Mouse (Mus musculus) intestine, embryonic 14.5 days (tissue): Measurements from ENCODE around the gene Bcat1. TPM values are rescaled to one million over a fixed set of nuclear protein-coding genes. Genes with fewer than 3 reads are reported as not detected.

Source experiments
- ATAC-seq: fragments of 200-750 bp; cut with Nextera tagmentation; replicated peaks from 2 replicates; pipeline ENCODE4 v1.8.0; 2017; ENCODE audit warnings: low read depth, moderate number of reproducible peaks, moderate TSS enrichment, moderate library complexity; ENCODE audit not compliant: low FRiP score, low TSS enrichment
- DNase-seq: peaks from one replicate; pipeline ENCODE4 v3.0.0-alpha.2; 2018; ENCODE audit warnings: low spot score
- H3K27ac ChIP-seq: fragments of 300-500 bp; sonication (generic); 2 replicates; pipeline ENCODE4 v1.5.1; 2014; ENCODE audit warnings: low read depth, mild to moderate bottlenecking, control low read depth
- H3K27me3 ChIP-seq: fragments of 300-500 bp; sonication (generic); replicated peaks from 2 replicates; pipeline ENCODE4 v1.6.1; 2014; ENCODE audit warnings: low read length, control low read depth; ENCODE audit not compliant: control insufficient read depth, insufficient read depth
- H3K36me3 ChIP-seq: fragments of 300-500 bp; sonication (generic); 2 replicates; pipeline ENCODE4 v1.6.1; 2014; ENCODE audit warnings: low read length, control low read depth; ENCODE audit not compliant: control insufficient read depth, insufficient read depth
- H3K4me1 ChIP-seq: fragments of 300-500 bp; sonication (generic); replicated peaks from 2 replicates; pipeline ENCODE4 v1.6.1; 2014; ENCODE audit warnings: low read length, control low read depth, mixed read lengths; ENCODE audit not compliant: control insufficient read depth, insufficient read depth
- H3K4me2 ChIP-seq: fragments of 300-500 bp; sonication (generic); 2 replicates; pipeline ENCODE4 v1.6.1; 2014; ENCODE audit warnings: low read length
- H3K4me3 ChIP-seq: fragments of 300-500 bp; sonication (generic); 2 replicates; pipeline ENCODE4 v1.5.1; 2014; ENCODE audit warnings: low read depth, low read length, control low read depth, mixed read lengths
- H3K9ac ChIP-seq: fragments of 300-500 bp; sonication (generic); 2 replicates; pipeline ENCODE4 v1.6.1; 2014; ENCODE audit warnings: mild to moderate bottlenecking, low read length
- H3K9me3 ChIP-seq: fragments of 300-500 bp; sonication (generic); 2 replicates; pipeline ENCODE4 v1.6.1; 2016; ENCODE audit warnings: low read length, control low read depth; ENCODE audit not compliant: control insufficient read depth
- WGBS: fragments of 180-500 bp; shearing (Covaris S2); extraction: QIAGEN DNeasy Blood & Tissue Kit; methylation state at CpG from one replicate; pipeline ENCODE4 v1.1.7; 2014; 5-methylcytosine and 5-hydroxymethylcytosine counted together
- polyA plus RNA-seq: library from polyadenylated mRNA; unstranded; fragments of >200 nt; fragmentation: Nextera tagmentation; extraction: Ambion mirVana; gene quantifications from 2 replicates; pipeline ENCODE4 v1.2.1, GENCODE M21; 2014

Bcat1 gene
- polyA plus RNA-seq, 1 experiment from 2014 or later, result 9.1 TPM

DNA sequence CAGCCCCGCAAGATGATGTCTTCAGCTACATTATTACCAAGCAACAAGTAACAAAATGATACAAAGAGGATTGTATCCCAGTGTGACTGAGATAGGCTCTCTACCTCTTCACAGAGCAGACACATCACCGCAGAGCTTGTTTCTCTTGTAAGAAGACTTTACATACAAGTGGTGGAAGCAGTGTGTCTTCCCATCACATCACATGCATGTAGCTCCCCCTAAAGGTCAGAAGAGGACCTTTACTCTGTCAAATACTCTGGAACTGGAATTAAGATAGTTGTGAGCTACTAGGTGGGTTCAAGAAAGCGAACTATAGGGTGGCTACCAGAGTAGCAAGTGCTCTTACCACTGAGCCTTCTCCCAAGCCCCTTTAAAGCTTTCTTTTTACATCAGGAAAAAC, 78.8 kb downstream of the Bcat1 start:
- Histone ChIP-seq H3K9ac (no peak overlapping the region), H3K36me3 (no peaks in the 10 kb centered on the region), H3K9me3 (no peaks in the 10 kb centered on the region), H3K27ac (no peak overlapping the region), H3K4me2 (no peak overlapping the region), H3K4me3 (no peak overlapping the region), H3K4me1 (no peaks in the 10 kb centered on the region), H3K27me3 (no peaks in the 10 kb centered on the region)
- WGBS, result 77% methylated on average over 3 of the region's 3 CpGs
- no peak for ATAC-seq
- DNase-seq, result no peak

DNA sequence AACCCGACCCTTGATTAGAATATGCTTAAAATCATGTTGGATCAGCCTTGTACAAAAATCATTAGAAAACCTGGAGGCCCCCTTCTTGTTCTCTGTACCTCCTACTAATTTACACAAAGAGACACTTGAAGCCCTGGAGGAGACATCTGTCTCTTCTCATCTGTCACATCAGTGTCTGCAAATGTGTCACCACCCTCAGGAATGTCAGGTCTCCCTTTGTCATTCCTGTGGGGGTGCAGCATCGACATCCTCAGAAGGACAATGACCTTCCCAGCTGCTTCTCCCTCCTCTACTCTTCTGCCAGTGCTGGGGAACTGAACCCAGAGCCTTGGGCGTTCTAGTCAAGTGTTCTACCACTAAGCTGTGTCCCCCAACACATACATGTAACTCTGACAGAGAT, 83.9 kb downstream of the Bcat1 start:
- ATAC-seq (no peak), DNase-seq (no peak)
- Histone ChIP-seq H3K4me3 (no peak overlapping the region), H3K27ac (no peak overlapping the region), H3K9ac (no peak overlapping the region), H3K4me1 (no peaks in the 10 kb centered on the region), H3K27me3 (no peaks in the 10 kb centered on the region), H3K4me2 (no peak overlapping the region), H3K9me3 (no peaks in the 10 kb centered on the region), H3K36me3 (no peaks in the 10 kb centered on the region)
- 43% methylated on average over 3 of the region's 3 CpGs for WGBS

DNA sequence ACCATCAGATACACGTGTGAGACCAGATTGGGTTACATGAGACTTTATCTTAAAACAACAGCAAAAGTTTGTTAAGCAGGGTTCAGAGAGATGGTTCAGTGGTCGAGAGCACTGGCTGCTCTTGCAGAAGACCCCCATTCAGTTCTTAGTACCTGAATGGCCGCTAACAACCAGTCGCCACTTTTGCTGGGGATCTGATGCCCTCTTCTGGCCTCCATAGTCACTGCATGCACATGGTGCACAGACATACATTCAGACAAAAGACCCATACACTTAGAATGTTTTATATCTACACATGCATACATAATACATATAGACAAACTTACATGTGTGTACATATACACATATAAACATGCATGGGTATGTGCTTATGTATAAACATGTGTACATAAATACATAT, 86.8 kb downstream of the Bcat1 start:
- no peak overlapping the region for H3K27ac ChIP-seq
- H3K27me3 ChIP-seq, result no peaks in the 10 kb centered on the region
- no peak overlapping the region for H3K9ac ChIP-seq
- no peak overlapping the region for H3K4me2 ChIP-seq
- no peaks in the 10 kb centered on the region for H3K9me3 ChIP-seq
- DNase-seq (no peak), ATAC-seq (no peak)
- no peaks in the 10 kb centered on the region for H3K36me3 ChIP-seq
- no peak overlapping the region for H3K4me3 ChIP-seq
- no peaks in the 10 kb centered on the region for H3K4me1 ChIP-seq
- WGBS, result 88% methylated on average over 4 of the region's 4 CpGs

DNA sequence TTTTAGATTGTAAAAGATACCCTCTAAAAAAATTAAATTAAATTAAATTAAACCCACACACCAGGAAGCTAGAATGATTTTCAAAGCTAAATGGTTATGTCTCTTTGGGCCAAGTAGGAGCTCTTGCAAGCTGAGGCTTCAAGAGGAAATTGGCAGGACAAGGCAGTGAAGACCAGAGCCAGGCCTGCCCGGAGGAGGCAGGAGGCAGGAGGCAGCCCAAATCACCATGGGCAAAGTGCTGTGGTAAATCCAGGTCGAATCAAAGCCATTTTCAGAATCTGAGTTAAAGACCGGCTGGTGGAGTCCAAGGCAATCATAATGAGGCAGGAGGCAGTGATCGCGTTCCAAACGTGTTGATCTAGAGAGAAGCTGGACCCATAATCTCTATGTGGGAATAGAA, 88.3 kb downstream of the Bcat1 start:
- no peaks in the 10 kb centered on the region for H3K27me3 ChIP-seq
- no peak overlapping the region for H3K9ac ChIP-seq
- no peaks in the 10 kb centered on the region for H3K9me3 ChIP-seq
- no peaks in the 10 kb centered on the region for H3K36me3 ChIP-seq
- no peak overlapping the region for H3K4me2 ChIP-seq
- no peak overlapping the region for H3K4me3 ChIP-seq
- no peak overlapping the region for H3K27ac ChIP-seq
- DNase-seq (no peak), ATAC-seq (no peak)
- H3K4me1 ChIP-seq, result no peaks in the 10 kb centered on the region
- 94% methylated on average over 6 of the region's 6 CpGs for WGBS

DNA sequence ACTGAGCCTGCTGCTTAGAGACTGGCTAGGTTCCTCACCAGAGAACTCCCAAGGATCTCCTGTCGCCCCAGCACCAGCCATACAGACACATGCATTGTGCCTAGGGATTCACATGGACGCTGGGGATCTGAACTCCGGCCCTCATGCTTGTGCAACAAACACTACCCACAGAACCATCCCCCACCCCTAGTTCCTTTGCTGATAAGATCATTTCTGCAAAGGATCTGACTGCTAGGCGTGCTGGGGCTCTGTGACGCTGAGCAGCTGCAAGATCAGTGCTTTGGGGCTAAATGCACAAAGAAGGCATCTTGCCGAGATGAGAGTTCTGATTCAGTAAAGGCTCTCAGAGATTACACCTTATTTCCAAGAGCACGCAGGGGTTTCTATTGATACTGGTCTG, 88.8 kb downstream of the Bcat1 start:
- no peak for ATAC-seq
- Histone ChIP-seq H3K9ac (no peak overlapping the region), H3K36me3 (no peaks in the 10 kb centered on the region), H3K4me1 (no peaks in the 10 kb centered on the region), H3K27ac (no peak overlapping the region), H3K4me3 (no peak overlapping the region), H3K9me3 (no peaks in the 10 kb centered on the region), H3K4me2 (no peak overlapping the region), H3K27me3 (no peaks in the 10 kb centered on the region)
- DNase-seq, result no peak
- 68% methylated on average over 7 of the region's 7 CpGs for WGBS

DNA sequence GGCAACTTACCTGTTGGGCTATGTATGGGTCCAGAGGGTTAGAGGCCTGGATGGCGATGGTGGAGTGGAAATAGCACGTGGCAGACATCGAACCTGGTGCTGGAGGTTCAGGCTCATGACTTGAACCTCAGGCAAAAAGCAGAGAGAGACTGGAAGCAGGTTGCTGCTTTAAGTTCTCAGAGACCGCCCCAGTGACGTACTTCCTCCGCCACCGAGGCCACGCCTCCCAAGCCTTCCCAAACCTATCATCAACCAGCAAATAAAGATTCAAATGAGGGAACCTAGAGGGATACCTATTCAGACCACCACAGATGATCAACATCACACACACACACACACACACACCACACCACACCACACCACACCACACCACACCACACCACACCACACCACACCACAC, 91.8 kb downstream of the Bcat1 start:
- Histone ChIP-seq H3K27ac (no peak overlapping the region), H3K9ac (no peak overlapping the region), H3K36me3 (no peaks in the 10 kb centered on the region), H3K4me2 (no peak overlapping the region), H3K9me3 (no peaks in the 10 kb centered on the region), H3K4me3 (no peak overlapping the region), H3K27me3 (no peaks in the 10 kb centered on the region), H3K4me1 (no peaks in the 10 kb centered on the region)
- DNase-seq, result no peak
- 95% methylated on average over 8 of the region's 8 CpGs for WGBS
- ATAC-seq, result no peak

DNA sequence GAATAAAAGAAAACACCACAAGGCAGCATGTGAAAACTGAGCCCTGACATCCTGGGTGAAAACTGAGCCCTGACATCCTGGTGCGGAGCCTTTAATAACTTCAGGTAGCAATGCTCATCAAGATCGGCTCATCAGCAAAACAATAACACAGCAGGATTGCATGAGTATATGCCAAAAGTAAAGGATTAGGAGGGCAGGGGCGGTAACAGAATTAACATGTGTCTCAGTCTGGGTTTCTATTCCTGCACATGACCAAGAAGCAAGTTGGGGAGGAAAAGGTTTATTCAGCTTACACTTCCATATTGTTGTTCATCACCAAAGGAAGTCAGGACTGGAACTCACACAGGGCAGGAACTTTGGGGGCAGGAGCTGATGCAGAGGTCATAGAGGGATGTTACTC, 93.9 kb downstream of the Bcat1 start:
- Histone ChIP-seq H3K27ac (no peak overlapping the region), H3K9me3 (no peaks in the 10 kb centered on the region), H3K36me3 (no peaks in the 10 kb centered on the region), H3K4me3 (no peak overlapping the region), H3K4me2 (no peak overlapping the region), H3K9ac (no peak overlapping the region), H3K4me1 (no peaks in the 10 kb centered on the region), H3K27me3 (no peaks in the 10 kb centered on the region)
- ATAC-seq (no peak), DNase-seq (no peak)
- WGBS, result 86% methylated on average over 3 of the region's 3 CpGs

DNA sequence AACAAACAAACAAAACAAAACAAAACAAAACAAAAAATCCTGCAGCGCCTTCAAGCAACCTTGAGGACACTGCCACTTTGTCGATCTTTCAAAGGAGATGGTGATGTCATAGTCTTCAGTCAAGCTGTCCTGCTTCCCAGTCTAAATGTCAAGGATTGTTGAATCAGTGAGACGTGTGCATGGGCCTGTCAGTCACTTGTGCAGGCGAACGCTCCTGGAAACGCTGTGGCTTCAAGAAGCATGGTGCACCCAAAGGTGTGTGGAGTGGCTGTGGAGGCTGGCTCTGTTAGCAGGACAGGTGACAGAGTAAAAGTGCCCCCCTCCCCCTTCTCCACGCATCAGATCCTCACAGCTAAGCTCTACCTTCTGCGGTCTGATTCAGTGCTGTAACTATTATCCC, 103.6 kb downstream of the Bcat1 start:
- DNase-seq, result no peak
- no peak overlapping the region for H3K4me2 ChIP-seq
- no peaks in the 10 kb centered on the region for H3K9me3 ChIP-seq
- no peak overlapping the region for H3K4me3 ChIP-seq
- no peaks in the 10 kb centered on the region for H3K4me1 ChIP-seq
- ATAC-seq, result no peak
- 83% methylated on average over 8 of the region's 8 CpGs for WGBS
- H3K27me3 ChIP-seq, result no peaks in the 10 kb centered on the region
- no peak overlapping the region for H3K27ac ChIP-seq
- H3K9ac ChIP-seq, result no peak overlapping the region
- H3K36me3 ChIP-seq, result no peaks in the 10 kb centered on the region

DNA sequence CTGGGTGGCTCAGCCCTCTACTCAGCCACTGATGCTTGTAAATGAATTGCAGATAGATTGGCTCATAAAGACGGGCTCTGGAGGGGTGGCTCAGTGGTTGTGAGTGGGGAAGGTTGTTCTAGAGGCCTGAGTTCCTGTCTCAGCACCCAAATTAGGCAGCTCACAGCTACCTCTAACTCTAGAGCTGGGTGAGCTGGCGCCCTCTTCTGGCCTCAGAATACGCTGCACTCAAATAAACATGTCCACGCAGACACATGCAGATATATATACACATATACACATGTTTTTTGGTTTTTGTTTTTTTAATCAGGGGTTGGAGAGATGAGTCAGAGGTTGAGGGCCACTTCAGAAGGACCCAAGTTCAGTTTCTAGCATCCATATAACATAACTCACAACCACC, 105.1 kb downstream of the Bcat1 start:
- Histone ChIP-seq H3K9ac (no peak overlapping the region), H3K4me3 (no peak overlapping the region), H3K27me3 (no peaks in the 10 kb centered on the region), H3K4me1 (no peaks in the 10 kb centered on the region), H3K27ac (no peak overlapping the region), H3K4me2 (no peak overlapping the region), H3K9me3 (no peaks in the 10 kb centered on the region), H3K36me3 (no peaks in the 10 kb centered on the region)
- no peak for DNase-seq
- WGBS, result 75% methylated on average over 4 of the region's 4 CpGs
- ATAC-seq, result no peak
